ENCODE assay signal across 8 mouse cellular contexts in genomic region chr15:84987874-84988825, GRCm38 (mm10). TPM values are rescaled to one million over a fixed set of nuclear protein-coding genes. Genes with fewer than 3 reads are reported as not detected.
DNase-seq lines count a peak whose midpoint lies in the region; ATAC-seq lines count a peak whose summit lies in the region.

Gene 5031439G07Rik (minus strand): TSS chr15:84988551.

- WGBS in embryonic facial prominence, embryonic 14.5 days = 1% methylated on average over 20 of the region's 59 CpGs

- peak within 1 kb of the TSS; percentile 76 for H3K4me2 ChIP-seq in embryonic facial prominence, embryonic 14.5 days (ENCODE audit: low read depth, low read length)

- peak within 1 kb of the TSS; percentile 72 for H3K27ac ChIP-seq in embryonic facial prominence, embryonic 14.5 days (replicated peaks; ENCODE audit: low read depth, low read length)

- ATAC-seq in embryonic facial prominence, embryonic 14.5 days (ENCODE audit: low read depth) = peak; percentile 93
- peak; percentile 91 for ATAC-seq in monocyte, adult 5-6 weeks (replicated peaks; ENCODE audit: insufficient number of reproducible peaks, low FRiP score, low TSS enrichment, poor library complexity, severe bottlenecking)

- no peaks in the 10 kb centered on the region for H3K9me3 ChIP-seq in embryonic facial prominence, embryonic 14.5 days (ENCODE audit: control insufficient read depth, low read length)

- peak within 1 kb of the TSS; percentile 87 for H3K9ac ChIP-seq in embryonic facial prominence, embryonic 14.5 days (ENCODE audit: low read depth, low read length)

- H3K27me3 ChIP-seq in embryonic facial prominence, embryonic 14.5 days (replicated peaks; ENCODE audit: control insufficient read depth, insufficient read depth, low read length) = no peaks in the 10 kb centered on the region

- H3K4me3 ChIP-seq in embryonic facial prominence, embryonic 14.5 days (ENCODE audit: low read depth, low read length) = peak within 1 kb of the TSS; percentile 85

- H3K4me1 ChIP-seq in embryonic facial prominence, embryonic 14.5 days (ENCODE audit: control insufficient read depth, insufficient read depth, low read length) = peaks cover 5% of the 10 kb centered on the region; the same call in 1 of the 2 replicates

- DNase-seq in 416B (ENCODE audit: low read depth) (peak; percentile 96), liver (peak; percentile 93)
- DNase-seq in adrenal gland, postnatal 4 days (ENCODE audit: low spot score in 2 of 2) = peak; percentile 74 to 78
- DNase-seq in embryonic facial prominence, embryonic 14.5 days (ENCODE audit: low spot score) = peak; percentile 98
- peak; percentile 91 for DNase-seq in heart, adult 8-10 months (ENCODE audit: low spot score)
- DNase-seq in kidney, adult 9 months = peak; percentile 97
- DNase-seq in spleen, postnatal 4 days (ENCODE audit: low spot score in 2 of 2) = peak; percentile 87 to 91

- no peaks in the 10 kb centered on the region for H3K36me3 ChIP-seq in embryonic facial prominence, embryonic 14.5 days (ENCODE audit: control insufficient read depth, insufficient read depth, low read length)

RNA-seq across cellular contexts. Expression of gene 5031439G07Rik, which starts in this region (rescaled TPM):
- total RNA-seq in adrenal gland, postnatal 4 days (2021) = 10 to 100 TPM; 40.4 to 44.4 TPM
- 9.2 and 11.1 TPM in 2 replicates for polyA plus RNA-seq in embryonic facial prominence, embryonic 14.5 days (2014; fragmentation: Nextera tagmentation; extraction: Ambion mirVana)
- total RNA-seq in heart, adult 8-10 months (2022) = 10 to 100 TPM; 30.5 to 36.5 (median 33.8) TPM
- total RNA-seq in monocyte, adult 5-6 weeks (2017) = 45.7 to 67.3 TPM (median 62.2 TPM) in 3 replicates

Comparison
In these comparisons a context has a peak if more than half of its experiments do, and no peak if none do; other contexts are left out.
1. Peak in every context shown above with its lines: DNase-seq, ATAC-seq, H3K4me3 ChIP-seq and H3K27ac ChIP-seq.